Mouse (Mus musculus) heart, postnatal 10 days (tissue): ENCODE results near the gene Prkra. TPM values are rescaled to one million over a fixed set of nuclear protein-coding genes. Genes with fewer than 3 reads are reported as not detected.
"Not testable (repeated sequence)": the region's sequence is repeated elsewhere in the genome, so short reads cannot be mapped to it uniquely, and the experiment has no call there.

Source experiments
- DNase-seq, 2 experiments: peaks; one replicate each; pipeline ENCODE4 v3.0.0; 2021
- intact Hi-C: fragments of 180-260 bp; cut with DNase I; formaldehyde crosslinking; loops from one replicate; pipeline ENCODE4 v1.15.1; 2025
- total RNA-seq, 2 experiments: library from RNA; stranded (reverse); gene quantifications; 2 replicates each; pipeline ENCODE4 v1.2.3; 2021

Prkra gene
- total RNA-seq, 2 experiments from 2014 or later: 16.4 to 18.4 TPM

DNA sequence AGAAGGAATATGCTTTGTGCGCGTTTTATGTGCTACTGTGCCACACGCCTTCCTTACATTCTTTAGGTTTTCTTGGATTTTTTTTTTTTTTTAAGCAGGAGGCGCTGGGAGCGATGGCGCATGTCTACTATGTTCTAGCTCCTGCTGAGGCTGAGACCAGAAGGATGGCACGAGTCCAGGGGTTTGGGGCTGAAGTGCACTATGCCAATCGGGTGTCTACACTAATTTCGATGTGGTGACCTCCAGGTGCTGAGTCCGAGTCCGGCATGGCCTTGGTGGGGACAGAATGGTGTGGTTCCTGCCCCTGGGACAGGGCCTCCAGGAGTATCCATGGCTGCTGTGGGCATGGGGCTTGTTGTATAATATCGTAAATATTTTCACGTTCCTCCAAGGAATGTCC is 10.7 kb upstream of the Prkra start:
- DNase-seq: no peak
- intact Hi-C loops: no loop called here

DNA sequence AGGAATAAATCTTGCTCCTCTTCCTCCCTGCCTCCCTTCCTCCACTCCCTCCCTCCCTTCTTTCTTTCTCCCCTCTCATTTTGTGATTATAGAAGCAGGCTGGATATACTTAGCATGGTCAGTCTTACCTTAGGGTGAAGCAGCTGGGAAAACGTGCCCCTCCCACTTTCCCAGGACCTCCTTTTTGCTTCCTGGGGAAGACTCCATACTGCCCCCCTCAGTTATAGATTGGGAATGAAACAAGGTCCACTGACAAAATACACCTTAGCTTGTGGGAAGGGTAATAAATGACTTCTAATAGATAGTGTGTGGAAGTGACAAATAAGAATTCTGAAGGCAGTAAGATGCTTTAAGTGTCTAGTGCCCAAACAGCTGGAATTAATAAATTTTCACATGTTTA is 8.2 kb upstream of the Prkra start:
- intact Hi-C loops: no loop called here
- DNase-seq: no peak

DNA sequence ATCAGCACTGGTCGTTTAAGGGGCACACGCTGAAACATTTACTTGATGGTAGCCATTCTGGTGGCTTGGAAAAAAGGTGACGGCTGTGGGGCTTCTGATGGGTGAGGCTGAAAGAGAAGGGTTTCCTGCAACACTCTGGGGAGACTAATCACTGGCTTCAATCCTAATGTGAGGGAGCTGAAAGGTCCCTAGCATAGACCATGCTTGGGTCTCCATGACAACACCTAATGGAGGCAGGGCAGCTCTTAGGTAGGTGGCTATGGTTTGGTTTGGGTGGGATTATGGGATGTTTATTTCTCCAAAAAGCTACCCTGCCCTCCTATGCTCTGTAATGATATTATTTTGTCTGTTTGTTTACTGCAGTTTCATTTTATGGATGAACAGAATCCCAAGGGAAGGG is 7.6 kb upstream of the Prkra start:
- intact Hi-C loops: no loop called here
- no peak for DNase-seq

DNA sequence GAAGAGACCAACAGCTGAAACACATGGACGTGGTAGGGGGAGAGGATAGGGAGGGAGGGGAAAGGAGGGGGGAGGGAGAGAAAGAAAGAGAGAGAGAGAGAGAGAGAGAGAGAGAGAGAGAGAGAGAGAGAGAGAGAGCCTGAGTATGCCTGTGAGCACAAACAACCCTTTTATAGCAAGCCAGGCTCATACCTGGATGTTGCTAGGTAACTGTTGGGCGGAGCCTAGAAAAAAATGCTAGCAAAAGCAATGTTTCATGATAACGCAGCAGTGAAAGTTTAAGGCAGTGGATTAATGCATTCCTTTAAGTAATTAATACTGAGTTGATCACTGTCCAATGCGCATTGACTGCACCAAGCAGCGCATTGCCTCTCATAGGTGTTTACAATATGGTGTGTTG is 6.8 kb upstream of the Prkra start:
- intact Hi-C loops: no loop called here
- no peak for DNase-seq

DNA sequence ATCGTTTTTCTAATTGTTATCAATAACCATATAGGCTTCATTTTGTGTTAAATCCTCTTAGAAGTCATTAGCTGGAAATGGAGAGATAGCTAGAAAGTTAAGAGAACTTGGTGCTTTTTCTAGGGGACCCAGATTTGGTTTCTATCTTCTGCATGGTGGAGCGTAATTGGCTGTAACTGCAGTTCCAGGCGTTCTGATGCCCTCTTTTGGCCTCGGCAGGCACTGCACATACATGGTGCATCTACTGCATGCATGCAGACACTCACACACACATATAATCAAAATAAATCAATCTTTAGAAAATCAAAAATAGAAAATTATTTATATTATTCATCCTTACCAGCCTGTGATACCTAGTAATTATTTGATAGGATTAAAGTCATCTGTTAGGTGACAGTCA is 5.3 kb upstream of the Prkra start:
- intact Hi-C loops: no loop called here
- DNase-seq: no peak

DNA sequence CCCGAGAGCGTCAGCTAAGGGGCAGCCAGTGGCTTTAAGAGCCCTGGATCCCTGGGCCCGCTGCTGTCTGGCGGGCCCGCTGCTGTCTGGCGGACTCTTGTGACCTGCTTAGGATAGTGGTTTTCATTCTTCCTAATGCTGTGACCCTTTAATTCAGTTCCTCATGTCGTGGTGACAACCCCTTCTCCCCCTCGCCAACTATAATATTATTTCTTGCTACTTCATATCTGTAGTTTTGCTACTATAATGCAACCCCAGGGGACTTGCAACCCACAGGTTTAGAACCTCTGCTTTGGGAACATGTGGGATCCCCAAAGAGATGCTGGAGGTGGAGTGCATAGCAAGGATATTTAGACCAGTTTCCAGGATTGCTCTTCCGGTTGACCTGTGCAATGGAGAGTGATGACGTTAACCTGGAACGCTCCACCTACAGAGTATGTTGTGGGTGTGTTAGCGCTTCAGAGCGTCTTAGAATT is 889 bp upstream of the Prkra start:
- no peak for DNase-seq

DNA sequence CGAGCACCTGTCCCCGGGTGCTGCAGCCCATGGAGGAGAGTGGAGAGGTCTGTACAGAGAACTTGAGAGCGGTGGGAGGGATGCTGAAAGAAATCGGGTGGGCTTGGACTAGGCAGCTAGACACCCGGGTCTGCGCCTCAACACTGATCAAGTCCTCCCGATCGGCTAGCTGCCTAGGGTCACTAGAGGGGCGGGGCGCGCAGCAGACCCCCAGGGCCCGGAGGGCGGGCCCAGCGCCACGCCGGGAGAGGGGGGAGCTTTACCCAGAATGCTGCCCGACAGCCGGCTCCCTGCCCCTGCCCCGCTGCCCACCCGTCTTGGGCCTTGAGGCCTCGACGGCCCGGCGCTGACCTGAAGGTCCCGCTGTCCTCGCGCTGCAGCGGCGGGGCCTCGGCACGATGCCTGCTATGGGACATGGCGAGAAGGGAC is 360 bp downstream of the Prkra start:
- DNase-seq: no peak
- intact Hi-C loops: no loop called here

More for the DNA sequence above, 889 bp upstream of the Prkra start:
- intact Hi-C loops: loop anchor here (2.0 kb wide), 1 partner anchor 24 kb away; the partner anchor contains the start of gene Fkbp7

DNA sequence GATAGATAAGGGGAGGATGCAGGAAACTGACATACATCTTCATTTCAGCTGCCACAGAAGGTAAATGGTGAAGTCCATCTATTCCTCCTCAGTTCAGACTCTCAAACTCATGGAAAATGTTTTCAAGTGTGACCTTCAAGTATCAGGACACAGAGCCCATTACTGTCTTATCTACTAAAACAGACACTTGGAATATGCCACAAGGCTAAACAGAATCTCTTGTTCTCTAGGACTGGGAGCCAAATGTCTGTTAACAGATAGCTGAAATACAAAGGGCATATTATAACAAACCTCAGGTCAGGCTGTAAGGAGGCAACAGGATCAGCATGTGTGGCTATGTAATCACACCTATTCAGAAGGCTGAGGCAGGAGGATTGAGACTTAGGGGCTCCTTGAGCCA is 4.0 kb downstream of the Prkra start:
- no peak for DNase-seq
- intact Hi-C loops: no loop called here

DNA sequence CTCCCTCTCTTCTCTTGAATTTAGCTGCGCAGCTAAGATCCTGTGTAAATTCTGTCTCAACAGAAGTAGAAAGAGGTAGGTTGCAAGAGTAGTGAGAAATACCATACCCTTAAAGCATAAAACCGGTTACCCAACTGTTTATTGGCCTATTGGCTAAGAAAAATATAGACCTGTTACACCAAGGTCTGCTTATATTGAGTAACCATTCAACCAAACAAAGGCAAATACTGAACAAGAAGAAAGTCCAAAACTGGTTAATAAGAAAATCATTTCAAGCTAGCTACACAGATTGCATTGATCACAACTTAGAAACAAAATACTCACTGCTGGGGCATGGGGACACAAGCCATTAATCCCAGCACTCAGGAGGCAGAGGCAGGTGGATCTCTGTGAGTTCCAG is 8.2 kb downstream of the Prkra start:
- no peak for DNase-seq
- intact Hi-C loops: no loop called here

DNA sequence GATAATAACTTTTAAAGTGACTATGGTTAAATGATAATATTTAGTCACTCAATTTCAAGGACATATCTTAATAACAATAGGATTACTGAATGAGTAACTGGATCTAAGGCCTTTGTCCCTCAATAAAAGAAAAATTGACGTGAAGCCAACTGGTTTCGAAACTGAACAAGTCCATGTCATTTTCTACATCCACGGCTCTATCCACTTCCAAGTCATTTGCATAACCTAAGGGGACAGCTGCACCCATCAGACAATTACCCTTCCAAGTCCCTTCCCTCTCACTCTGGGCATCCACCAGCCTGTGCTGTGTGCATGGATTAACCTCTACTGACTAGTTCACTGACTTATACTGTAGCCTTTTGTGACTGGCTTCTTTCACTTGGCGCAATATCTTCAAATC is 16.2 kb downstream of the Prkra start:
- no peak for DNase-seq
- intact Hi-C loops: no loop called here

DNA sequence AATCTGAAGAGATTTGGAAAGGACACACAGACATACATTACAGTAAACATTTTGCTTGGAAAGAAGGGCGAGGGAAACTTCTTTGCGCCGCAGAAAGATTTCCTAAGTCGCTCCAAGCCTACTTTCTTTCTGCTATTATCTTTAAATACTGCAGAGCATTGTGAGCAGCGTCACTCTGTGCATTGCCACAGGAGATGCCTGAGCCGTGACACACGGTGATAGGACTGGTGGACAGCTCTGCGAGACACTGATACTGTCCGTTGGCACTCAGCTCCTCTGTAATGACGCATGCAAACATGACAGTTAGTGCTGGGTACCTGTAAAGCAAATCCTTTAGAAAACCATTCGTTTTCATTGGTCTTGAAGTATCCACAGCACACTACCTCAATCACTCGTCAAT is 17.5 kb downstream of the Prkra start:
- no peak for DNase-seq
- intact Hi-C loops: no loop called here

DNA sequence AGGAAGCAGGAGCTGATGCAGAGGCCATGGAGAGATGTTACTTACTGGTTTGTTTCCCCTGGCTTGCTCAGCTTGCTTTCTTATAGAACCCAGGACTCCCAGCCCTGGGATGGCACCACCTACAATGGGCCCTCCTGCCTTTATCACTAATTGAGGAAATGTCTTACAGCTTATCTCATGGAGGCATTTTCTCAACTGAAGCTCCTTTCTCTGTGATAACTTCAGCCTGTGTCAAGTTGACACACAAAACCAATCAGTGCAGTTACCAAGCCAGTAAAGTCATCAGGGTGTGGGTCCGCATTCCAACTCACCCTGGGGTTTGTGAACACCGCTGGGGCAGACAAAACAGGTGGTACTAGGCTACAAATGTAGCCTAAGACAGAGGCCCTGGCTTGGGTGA is 25.5 kb downstream of the Prkra start:
- intact Hi-C loops, DNase-seq: not testable (repeated sequence)

DNA sequence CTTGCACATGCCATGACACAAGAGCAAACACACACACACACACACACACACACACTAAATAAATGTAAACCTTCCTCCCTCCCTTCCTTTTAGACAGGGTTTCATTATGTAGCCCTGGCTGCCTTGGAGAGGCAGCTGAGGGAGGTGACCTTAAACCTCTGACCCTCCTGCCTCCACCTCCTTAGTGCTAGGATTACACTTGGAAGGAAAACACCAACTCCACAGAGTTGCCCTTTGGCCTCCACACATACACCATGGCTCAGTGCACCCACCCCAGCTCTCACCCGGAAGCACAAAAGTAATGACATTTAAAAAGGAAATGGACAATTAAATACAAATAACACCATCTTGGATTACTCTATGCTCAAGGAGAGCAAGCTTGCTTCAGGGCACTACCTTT is 26.1 kb downstream of the Prkra start:
- intact Hi-C loops: no loop called here

DNA sequence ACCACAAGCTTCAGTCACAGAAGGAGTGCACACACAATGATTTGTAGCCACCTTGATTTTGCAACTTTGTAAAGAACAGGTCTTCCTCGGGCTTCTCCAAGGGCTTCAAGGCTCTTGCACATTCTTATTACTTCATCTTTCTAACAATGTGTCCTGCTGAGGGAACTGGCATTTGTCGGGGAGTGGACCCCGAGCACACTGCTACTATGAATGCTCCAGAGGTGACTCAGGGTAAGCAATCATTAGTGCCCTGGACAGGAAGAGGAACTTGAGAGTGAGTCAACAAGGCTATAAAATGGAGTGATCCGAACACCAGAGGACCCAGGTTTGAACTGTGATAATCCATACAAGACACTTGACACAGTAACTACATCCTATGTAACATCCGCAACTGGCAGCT is 27.6 kb downstream of the Prkra start:
- intact Hi-C loops: no loop called here
- no peak for DNase-seq

More for the DNA sequence above, 26.1 kb downstream of the Prkra start:
- DNase-seq: no peak

DNA sequence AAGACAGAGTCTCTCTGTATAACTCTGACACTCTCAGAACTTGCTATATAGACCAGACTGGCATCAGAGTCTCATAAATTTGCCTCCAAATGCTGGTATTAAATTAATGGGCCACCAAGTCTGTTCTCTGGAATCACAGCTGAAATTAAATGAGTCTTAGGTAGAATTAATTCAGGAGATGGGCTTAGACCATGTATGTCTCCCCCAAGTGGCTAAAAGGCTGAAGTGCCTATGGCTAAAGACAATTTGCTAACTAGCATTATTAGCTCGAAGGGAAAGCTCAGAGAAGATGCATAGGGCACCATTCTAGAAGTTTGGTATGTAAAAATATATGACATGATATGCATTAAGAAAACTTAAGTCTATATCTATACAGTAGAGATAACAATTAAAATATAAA is 29.7 kb downstream of the Prkra start:
- peak; percentile 35 to 60 for DNase-seq
- intact Hi-C loops: loop anchor here (1.0 kb wide), 1 partner anchor 251 kb away; no protein-coding TSS in a partner anchor

DNA sequence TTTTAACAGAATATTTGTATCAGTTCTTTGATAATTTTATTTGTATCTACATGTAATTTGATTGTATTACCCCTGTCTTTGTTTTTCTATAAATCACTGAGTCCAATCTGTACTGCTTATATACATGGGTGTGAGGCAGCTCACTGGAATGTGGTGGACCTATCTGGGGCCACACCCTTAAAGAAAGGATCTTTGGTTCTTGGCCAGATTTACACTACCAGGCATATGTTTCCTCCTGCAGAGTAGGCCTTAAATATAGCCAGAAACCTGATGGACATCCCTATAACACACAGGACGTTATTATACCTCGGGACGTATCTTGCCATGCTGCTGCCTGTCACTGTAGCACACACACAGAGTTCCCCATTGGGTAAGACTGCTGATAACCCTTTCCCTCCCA is 35.8 kb downstream of the Prkra start:
- DNase-seq: no peak
- intact Hi-C loops: no loop called here

DNA sequence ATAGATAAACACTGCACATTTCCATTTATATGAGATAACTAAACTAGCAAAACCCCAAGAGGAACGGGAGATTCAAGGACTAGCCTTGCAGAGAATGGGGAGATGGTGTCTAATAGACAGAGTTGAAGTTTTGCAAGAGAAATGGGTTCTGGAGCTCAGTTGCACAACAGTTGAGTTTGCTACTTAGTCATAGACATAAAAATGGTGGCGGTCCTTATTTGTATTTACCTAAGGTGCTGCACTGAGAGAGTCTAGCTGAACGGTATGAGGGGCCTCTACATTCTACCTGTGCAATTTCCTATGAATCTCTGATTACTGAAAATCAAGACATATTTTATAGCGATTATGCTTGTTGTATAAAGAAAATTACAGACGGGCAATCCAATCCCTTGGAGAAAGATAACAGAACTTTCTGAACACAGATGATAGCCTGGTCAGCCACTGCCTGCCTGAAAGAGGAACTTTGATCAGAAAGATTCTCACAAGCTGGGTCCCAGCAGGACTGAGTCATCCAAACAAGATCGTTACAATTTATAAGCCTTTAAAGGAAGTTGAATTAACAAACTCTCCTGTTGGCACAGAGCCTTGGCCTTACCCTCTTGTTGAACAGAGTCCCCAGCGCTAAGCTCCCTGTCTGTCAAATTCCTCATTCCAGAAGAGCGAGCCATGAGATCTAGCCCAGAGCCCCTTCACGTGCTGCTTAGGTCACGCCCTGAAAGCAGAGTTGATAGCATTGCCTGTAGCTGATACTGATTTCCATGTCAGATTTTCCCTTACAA is 37.3 kb downstream of the Prkra start:
- intact Hi-C loops: no loop called here
- peak in 1 of 2 experiments; percentile 4 for DNase-seq

DNA sequence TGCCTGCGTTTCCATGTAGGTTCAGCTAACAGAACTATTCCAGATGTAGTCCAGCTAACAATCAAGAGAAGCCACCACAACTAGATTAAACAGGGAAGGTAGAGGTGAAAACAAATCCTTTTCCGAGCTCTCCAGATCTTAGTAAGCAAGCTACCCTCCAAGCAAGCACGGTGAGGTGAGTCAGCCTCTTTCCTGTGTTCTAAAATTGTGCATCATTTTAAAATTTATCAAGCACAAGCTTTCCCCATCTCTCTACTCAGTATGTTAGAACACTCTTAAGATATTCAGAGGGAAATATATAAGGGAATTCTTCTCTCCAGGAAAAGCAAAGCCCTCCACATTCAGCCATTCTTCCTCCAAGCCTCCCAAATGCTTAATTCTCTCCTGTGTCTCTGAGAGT is 41.1 kb downstream of the Prkra start:
- no peak for DNase-seq
- intact Hi-C loops: no loop called here

DNA sequence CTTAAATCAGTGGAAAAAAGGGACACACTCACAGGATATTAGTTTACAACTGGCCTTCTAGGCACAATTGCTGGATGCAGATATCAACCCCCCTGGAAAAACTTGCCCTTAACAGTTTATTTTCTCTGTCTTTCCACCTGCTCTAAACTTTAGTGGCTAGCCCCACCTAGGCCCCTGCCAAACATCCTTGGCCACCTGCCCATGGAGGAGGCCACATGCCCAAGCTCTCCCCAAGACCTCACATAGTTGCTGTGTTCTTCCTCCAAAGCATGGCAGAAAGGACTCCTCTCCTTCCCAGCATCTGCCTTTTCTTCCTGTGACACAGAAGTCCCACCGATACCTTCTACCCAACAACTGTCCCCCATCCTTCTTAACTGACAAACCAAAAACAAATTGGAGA is 45.6 kb downstream of the Prkra start:
- no peak for DNase-seq

DNA sequence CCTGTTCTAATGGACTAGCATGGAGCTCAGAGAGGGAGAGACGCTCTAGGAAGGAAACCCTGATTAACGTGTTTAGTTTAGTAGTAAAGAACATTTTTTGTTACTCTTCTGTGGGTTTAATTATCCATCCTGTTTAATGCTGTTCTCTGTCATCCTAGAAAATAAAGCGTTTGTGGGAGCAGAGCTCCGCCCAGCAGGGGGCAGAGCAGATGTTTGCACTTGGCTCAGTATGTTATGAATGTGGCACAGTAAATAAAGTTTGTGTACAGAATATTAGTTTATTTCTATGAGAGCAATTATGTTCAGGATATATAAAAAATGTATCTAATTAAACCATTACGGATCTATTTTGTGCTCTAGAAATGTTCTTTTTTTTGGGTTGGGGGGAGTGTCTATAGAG is 48.6 kb downstream of the Prkra start:
- intact Hi-C loops: no loop called here
- DNase-seq: no peak

More for the DNA sequence above, 45.6 kb downstream of the Prkra start:
- intact Hi-C loops: no loop called here

DNA sequence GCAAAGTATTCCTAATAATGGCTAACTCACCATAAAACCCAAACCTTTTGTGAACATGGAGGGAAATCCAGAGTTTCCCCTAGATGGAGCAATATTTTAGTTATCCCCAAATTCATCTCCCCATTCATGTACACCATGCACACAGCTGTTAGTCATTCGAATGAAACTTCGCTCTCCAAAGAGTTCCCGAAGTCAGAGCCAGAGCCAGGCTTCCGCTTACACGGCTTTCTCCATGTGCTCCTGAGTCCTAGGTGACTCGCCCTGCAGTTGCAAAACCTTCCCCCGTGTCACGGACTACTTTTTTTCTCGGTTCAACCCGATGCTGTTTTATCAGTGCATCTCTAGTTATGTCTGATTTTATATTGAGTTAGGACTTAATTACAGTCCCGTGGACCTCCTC is 50.3 kb downstream of the Prkra start:
- no peak for DNase-seq
- intact Hi-C loops: no loop called here

DNA sequence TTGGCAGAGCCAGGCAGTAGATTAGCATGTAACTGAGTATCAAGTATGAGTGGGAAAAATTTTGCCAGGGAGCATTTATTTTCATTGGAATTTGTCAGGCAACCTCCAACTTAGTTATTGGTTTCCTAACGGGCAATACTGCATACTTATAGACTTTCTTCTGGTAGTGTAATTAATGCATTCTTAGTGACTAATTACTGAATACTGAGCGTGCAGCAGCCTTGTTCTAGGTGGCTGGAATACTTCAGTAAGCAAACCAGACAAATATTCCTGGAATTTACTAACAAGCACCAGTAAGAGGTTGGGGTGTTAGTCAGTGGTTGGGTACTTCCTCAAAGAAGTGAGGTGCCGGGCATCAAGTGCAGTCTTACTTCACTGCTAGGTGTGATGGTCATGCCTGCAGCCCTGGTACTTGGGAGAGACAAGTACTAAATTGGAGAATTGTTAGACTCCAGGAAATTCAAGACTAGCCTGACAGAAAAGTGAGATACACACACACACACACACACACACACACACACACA is 55.4 kb downstream of the Prkra start:
- intact Hi-C loops: no loop called here
- no peak for DNase-seq
